Mouse (Mus musculus): ENCODE results near the gene Polr2b. TPM values are rescaled to one million over a fixed set of nuclear protein-coding genes. Genes with fewer than 3 reads are reported as not detected.

Polr2b gene
- total RNA-seq, 2 experiments from 2014 or later: 110 to 195 TPM

DNA sequence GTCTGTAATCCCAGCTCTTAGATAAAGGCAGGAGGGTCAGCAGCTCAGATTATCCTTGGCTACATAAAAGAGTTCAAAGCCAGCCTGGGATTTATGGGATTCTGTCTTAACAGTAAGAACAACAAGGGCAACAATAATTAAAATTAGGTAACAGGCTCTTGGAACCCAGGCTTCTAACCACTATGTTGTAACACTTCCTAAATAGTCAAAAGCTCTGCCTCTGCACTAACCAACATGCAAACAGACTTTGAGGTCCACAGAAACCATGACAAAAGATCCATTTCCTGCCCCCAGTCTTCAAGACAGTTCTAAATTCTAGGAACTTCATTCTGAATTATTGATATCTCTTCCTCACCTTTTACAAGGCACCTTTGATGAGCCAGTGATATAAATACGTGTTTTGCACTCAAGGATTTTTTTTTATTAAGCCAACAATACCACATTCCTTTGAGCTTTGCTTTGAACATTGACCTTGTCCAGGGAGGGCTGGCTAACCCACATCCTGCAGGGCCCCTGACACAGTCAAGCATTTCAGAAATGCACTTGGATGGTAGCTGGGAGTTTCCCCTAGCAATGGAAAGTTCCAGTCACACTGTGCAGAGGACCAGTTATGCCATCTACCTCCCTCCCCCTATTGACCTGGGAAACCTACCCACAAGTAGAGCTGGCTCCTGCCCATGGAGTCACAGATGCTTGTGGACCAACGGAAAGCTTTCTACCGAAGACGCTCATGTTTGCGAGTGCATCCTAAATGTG lies 74.0 kb downstream of the Polr2b start:
- ATAC-seq (replicated peaks; ENCODE audit: low FRiP score, low TSS enrichment, poor library complexity, severe bottlenecking): no peak

DNA sequence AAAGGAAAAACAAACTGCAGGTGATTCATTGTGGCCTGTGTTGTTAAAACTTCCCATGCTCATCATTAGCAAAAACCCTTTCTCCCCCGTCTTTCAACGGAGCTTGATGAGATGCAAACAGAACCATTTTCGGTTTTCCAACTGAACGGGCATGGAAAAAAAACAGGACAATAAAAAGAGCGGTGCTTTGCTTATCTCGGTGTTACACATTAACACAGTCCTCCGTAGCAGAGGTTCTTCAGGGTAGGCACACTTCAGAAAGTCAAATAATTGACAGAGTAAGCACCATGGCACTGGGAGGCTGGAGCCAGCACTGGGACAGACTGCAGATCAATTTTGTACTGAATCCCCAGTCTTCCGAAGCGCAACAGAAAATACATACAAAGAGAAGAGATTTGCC lies 74.8 kb downstream of the Polr2b start:
- ATAC-seq (replicated peaks; ENCODE audit: low FRiP score, low TSS enrichment, poor library complexity, severe bottlenecking): no peak

DNA sequence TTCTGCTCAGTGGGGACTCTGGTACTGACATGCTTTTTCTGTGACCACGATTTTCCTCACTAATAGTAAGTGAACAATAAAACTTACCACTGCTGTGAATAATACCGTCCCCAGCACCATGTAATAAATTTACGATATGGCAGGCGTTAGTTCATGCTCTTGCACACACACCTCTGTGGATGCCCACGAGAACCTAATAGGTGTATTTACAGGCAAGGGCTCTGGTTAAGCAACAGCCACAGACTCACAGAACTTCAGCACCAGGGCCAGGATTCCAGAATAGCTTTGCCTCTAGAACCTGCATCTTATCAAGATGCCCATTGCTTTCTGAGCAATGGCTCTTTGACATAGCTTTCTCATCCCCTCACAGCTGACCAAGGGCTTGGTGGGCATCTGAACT lies 75.3 kb downstream of the Polr2b start:
- no peak for ATAC-seq (replicated peaks; ENCODE audit: low FRiP score, low TSS enrichment, poor library complexity, severe bottlenecking)

DNA sequence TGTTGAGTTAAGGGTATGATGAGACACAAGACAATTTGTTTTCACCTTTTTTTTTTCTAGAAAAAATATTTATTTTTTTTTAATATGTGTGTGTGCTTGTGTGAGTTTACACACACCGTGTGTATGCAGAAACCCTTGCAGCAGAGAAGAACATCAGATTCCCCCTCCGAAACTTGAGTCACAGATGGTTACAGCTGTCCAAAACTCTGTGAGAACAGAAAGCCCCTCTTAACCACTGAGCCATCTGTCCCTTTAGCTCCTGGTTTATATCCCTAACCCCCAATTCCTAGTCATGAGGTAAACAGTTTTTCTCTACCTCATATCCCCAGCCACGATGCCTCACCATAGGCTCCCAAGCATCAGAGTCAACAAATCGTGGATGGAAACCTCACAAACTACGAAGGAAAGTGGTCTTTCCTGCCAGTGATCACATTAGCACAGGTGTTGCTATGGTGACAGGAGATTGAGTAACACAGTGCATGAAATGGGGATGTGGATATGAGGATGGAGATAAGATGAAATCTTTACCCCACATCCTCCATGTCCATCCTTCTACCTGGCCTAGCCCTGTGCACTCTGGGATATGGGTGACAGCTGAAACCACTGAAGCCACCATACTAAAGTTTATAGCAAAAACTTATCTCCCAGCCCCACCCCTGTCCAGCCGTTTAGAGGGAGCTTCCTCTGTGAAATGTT lies 76.1 kb downstream of the Polr2b start:
- no peak for ATAC-seq (replicated peaks; ENCODE audit: low FRiP score, low TSS enrichment, poor library complexity, severe bottlenecking)

DNA sequence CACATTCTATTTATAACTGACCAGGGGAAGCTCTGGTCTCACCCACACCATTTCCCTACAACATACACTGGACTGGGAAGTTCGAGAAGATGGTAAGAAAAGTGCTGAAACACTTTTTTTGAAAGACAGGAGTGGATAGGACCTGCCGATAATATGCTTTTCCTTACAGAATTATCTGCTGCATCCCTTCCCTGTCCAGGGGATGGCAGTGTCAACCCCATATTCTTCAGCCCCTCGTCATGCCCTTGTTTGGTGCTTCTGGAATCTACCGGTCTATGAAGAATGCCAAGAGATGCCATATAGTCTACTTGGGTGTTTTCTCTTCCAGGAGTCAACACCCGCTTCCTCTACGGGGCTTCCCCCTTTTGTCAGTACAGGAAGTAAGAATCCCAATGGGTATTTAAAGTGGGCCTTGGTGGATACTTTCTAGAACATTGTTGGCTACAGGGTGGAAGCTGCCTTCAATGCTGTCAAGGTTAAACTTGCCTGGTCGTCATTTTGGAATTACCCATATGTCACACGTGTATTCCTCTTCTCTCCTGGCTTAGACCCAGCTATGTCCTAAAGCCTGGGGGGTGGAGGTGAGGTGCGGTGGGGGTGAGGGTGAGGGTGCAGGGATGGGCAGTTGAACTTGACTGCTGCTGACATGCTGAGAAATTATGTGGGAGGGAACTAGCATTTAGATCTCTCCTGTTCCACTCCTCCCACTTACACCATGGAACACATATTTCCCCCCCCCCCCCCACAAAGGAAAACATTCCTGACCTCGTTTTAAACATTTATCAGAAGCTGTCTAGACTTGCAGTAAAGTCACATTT lies 76.9 kb downstream of the Polr2b start:
- ATAC-seq (replicated peaks; ENCODE audit: low FRiP score, low TSS enrichment, poor library complexity, severe bottlenecking): no peak

DNA sequence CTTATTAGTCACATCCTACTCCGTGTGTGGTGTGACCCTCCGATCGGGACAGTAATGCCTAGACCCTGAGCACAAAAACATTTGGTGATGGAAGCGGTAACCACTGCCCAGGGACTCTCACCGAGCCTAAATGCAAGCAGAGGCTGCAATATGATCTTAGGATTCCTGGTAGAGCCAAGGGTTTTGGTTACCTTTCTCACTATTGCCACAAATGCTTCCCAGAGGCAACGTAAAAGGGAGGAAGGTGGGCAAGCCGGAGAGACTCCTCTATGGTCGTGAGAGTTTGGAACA lies 77.4 kb downstream of the Polr2b start:
- ATAC-seq (replicated peaks; ENCODE audit: low FRiP score, low TSS enrichment, poor library complexity, severe bottlenecking): no peak

DNA sequence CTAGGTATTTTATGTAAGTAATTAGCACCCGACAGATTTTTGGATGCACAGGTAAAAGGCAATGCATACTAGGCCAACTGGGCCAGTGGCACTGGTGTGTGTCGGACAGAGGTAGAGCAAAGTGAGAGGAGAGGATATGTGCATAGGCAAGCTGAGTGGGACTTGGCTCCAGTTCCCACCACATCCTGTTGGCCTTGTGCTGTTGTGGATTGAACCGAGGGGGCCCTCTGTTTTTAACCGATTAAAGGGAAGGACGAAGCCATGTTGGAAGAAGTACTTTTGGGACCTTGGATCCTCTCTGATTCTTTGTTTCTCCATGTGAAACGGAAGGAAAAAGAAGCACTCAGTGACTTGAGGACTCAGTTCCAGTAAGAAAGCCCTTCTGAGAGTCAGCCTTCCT lies 78.4 kb downstream of the Polr2b start:
- no peak for ATAC-seq (replicated peaks; ENCODE audit: low FRiP score, low TSS enrichment, poor library complexity, severe bottlenecking)

DNA sequence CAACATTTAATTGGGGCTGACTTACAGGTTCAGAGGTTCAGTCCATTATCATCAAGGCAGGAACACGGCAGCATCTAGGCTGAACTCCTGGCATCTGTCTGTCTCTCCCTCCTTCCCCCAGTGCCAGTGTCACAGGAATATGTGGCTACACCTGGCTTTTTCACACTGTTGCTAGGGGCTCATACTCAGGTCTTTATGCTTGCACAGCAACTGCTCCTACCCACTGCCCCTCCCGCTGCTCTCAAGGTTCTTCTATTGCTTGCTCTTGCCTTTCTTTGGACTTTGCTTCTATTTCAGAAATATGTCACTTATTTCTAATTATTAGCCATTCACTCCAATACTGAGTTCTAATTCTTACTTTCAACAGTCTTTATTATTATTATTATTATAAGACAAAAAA lies 80.3 kb downstream of the Polr2b start:
- no peak for ATAC-seq (replicated peaks; ENCODE audit: low FRiP score, low TSS enrichment, poor library complexity, severe bottlenecking)

DNA sequence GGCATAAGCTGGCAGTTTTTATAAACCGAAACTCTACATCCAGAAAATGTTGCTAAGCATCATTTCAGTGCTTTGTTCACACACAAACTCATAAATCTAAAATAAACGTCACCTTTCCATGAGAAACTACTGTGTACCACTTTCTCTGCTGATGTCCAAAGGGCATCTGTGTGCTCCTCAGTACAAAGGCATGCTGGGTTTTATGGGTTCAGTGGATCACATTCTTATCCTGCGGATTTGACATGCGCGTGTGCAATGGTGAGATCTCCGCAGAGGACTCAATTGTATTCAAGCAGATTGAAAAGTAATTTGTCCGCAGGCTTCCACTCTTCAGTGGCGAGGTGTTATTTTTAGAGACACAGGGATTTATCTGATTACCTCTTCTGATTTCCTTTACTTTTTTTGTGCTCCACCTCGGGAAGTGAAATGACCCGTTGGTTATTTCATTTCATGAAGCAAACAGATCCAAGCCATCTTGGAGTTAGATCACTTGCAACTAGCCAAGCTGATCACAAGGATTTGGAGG lies 83.2 kb downstream of the Polr2b start:
- ATAC-seq (replicated peaks; ENCODE audit: low FRiP score, low TSS enrichment, poor library complexity, severe bottlenecking): no peak

DNA sequence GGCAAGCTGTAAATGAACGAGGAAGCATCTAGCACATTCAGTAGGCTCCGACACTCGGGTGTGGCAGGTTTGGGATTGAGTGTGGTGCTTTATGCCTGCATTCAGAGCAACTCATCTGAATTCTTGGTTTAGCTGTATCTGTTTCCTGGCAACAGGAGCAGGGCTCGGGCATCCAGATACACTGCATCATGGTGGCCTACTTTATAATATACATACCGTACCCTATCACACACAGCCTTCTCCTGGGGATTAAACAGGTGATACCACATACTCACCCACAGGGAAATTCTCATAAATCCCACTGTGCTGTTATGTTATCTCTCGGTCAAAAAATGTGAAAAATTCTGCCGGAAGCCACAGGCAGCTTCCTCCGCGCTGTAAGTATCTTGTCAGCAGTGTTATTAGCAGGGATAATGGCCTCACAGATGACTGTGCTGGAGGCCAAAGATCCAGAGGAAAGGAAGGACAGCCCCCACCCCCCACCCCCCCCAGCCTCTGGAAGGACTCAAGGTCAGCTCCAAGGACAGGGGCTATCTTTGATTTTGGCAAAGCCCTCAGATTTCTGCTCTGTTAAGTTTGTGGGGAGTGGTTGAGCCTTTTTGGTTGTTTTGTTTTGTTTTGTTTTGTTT lies 84.2 kb downstream of the Polr2b start:
- ATAC-seq (replicated peaks; ENCODE audit: low FRiP score, low TSS enrichment, poor library complexity, severe bottlenecking): no peak

DNA sequence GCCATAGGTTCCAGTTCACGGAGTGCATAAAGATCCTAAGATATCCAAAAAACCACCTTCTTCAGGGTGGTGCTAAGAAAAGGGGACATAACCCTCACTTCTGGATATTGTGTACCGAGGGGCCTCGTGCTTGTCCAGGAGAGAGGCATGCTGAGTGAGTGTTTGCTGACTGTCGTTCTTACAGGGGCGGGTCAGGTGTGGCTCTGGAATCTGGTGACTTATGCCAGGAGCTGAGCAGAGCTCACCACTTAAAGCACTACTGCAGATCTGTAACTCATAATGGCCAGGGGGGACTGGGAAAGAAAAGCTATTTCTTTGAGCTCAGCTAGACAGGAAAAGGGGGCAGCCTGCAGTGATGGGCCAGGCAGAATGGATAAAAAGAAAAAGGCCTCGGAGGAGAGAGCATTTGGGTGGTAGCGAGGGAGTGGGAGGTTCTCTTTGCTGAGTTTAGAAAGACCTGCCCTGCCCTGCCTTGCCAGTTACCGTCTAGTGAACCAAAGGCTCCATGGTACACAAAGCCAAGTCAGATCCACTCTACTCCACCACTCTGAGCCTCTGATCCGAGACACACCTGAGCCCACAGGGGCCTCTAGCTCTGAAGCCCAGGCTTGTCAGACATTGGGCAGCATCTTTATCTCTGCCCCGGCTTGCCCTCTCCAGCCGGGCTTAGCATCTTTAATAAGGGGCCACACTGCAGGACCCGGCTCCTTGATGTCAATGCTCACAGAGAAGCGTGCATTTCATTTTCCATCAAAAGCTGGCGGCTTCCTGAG lies 88.5 kb downstream of the Polr2b start:
- ATAC-seq (replicated peaks; ENCODE audit: low FRiP score, low TSS enrichment, poor library complexity, severe bottlenecking): no peak

Other genes with a start within 250 kb of the Polr2b start
- gene Hopx, start 195.0 kb upstream of the Polr2b start, total RNA-seq (2014; fragmentation: Nextera tagmentation): 1.9 and 4.7 TPM in 2 replicates
- gene Hopx, start 195.0 kb upstream of the Polr2b start, total RNA-seq (2017): 1.3 and 2.4 TPM in 2 replicates
- not detected in 2 replicates for gene Spink2, start 98.7 kb upstream of the Polr2b start, total RNA-seq (2014; fragmentation: Nextera tagmentation)
- not detected in 2 replicates for gene Spink2, start 98.7 kb upstream of the Polr2b start, total RNA-seq (2017)
- 19.0 and 24.9 TPM in 2 replicates for gene Rest, start 44.7 kb upstream of the Polr2b start, total RNA-seq (2014; fragmentation: Nextera tagmentation)
- 39.5 and 44.0 TPM in 2 replicates for gene Rest, start 44.7 kb upstream of the Polr2b start, total RNA-seq (2017)
- 76.9 and 79.7 TPM in 2 replicates for gene Noa1, start 63 bp upstream of the Polr2b start, total RNA-seq (2014; fragmentation: Nextera tagmentation)
- gene Noa1, start 63 bp upstream of the Polr2b start, total RNA-seq (2017): 40.8 and 45.1 TPM in 2 replicates
- 0.42 TPM in 1 of 2 replicates, not detected in the other for gene Igfbp7, start 97.9 kb downstream of the Polr2b start, total RNA-seq (2014; fragmentation: Nextera tagmentation)
- not detected in 2 replicates for gene Igfbp7, start 97.9 kb downstream of the Polr2b start, total RNA-seq (2017)